Mouse (Mus musculus): Measurements from ENCODE around the gene Asic1. TPM values are rescaled to one million over a fixed set of nuclear protein-coding genes. Genes with fewer than 3 reads are reported as not detected.

Gene Asic1
- not detected in 2 replicates for total RNA-seq (2015; ENCODE audit: low replicate concordance)
- total RNA-seq (2017; ENCODE audit: low replicate concordance) = not detected in 2 replicates

- ATAC-seq (replicated peaks; ENCODE audit: low FRiP score, poor library complexity, severe bottlenecking) = no peak
Measured at GRCm38 (mm10) chr15:99670154-99670821, at the start of gene Asic1. Gene Asic1 (plus strand): TSS chr15:99670368.

GRCm38 (mm10) chr15:99622063-99622462 lies 48.1 kb upstream of the Asic1 start:
- ATAC-seq (replicated peaks; ENCODE audit: low FRiP score, poor library complexity, severe bottlenecking) = no peak

- peak; percentile 72 for ATAC-seq (replicated peaks; ENCODE audit: low FRiP score, poor library complexity, severe bottlenecking)
Measured at GRCm38 (mm10) chr15:99631618-99632017, 38.5 kb upstream of the Asic1 start.

GRCm38 (mm10) chr15:99634702-99635101 lies 35.5 kb upstream of the Asic1 start:
- no peak for ATAC-seq (replicated peaks; ENCODE audit: low FRiP score, poor library complexity, severe bottlenecking)

- no peak for ATAC-seq (replicated peaks; ENCODE audit: low FRiP score, poor library complexity, severe bottlenecking)
Measured at GRCm38 (mm10) chr15:99637405-99638123, 32.6 kb upstream of the Asic1 start.

GRCm38 (mm10) chr15:99638124-99638485 lies 32.1 kb upstream of the Asic1 start:
- ATAC-seq (replicated peaks; ENCODE audit: low FRiP score, poor library complexity, severe bottlenecking) = no peak

- ATAC-seq (replicated peaks; ENCODE audit: low FRiP score, poor library complexity, severe bottlenecking) = no peak
Measured at GRCm38 (mm10) chr15:99642622-99643021, 27.5 kb upstream of the Asic1 start.

- ATAC-seq (replicated peaks; ENCODE audit: low FRiP score, poor library complexity, severe bottlenecking) = no peak
Measured at GRCm38 (mm10) chr15:99643832-99644231, 26.3 kb upstream of the Asic1 start.

- ATAC-seq (replicated peaks; ENCODE audit: low FRiP score, poor library complexity, severe bottlenecking) = no peak
Measured at GRCm38 (mm10) chr15:99644776-99645175, 25.4 kb upstream of the Asic1 start.

GRCm38 (mm10) chr15:99648326-99648725 lies 21.8 kb upstream of the Asic1 start:
- ATAC-seq (replicated peaks; ENCODE audit: low FRiP score, poor library complexity, severe bottlenecking) = no peak

- ATAC-seq (replicated peaks; ENCODE audit: low FRiP score, poor library complexity, severe bottlenecking) = no peak
Measured at GRCm38 (mm10) chr15:99649067-99649761, 21.0 kb upstream of the Asic1 start.

- ATAC-seq (replicated peaks; ENCODE audit: low FRiP score, poor library complexity, severe bottlenecking) = 0 out of 2 replicates have a peak, but pooled peaks have one; percentile 10
Measured at GRCm38 (mm10) chr15:99650304-99650703, 19.9 kb upstream of the Asic1 start.

GRCm38 (mm10) chr15:99651163-99651872 lies 18.9 kb upstream of the Asic1 start, which contains the start of gene Racgap1:
Gene Racgap1 (minus strand): TSS chr15:99651656.
- ATAC-seq (replicated peaks; ENCODE audit: low FRiP score, poor library complexity, severe bottlenecking) = peak; percentile 91

- ATAC-seq (replicated peaks; ENCODE audit: low FRiP score, poor library complexity, severe bottlenecking) = peak; percentile 54
Measured at GRCm38 (mm10) chr15:99651984-99652872, 17.9 kb upstream of the Asic1 start.

GRCm38 (mm10) chr15:99653291-99653690 lies 16.9 kb upstream of the Asic1 start:
- ATAC-seq (replicated peaks; ENCODE audit: low FRiP score, poor library complexity, severe bottlenecking) = no peak

- no peak for ATAC-seq (replicated peaks; ENCODE audit: low FRiP score, poor library complexity, severe bottlenecking)
Measured at GRCm38 (mm10) chr15:99653876-99654275, 16.3 kb upstream of the Asic1 start.

GRCm38 (mm10) chr15:99655956-99656355 lies 14.2 kb upstream of the Asic1 start:
- ATAC-seq (replicated peaks; ENCODE audit: low FRiP score, poor library complexity, severe bottlenecking) = no peak

GRCm38 (mm10) chr15:99658437-99658836 lies 11.7 kb upstream of the Asic1 start:
- no peak for ATAC-seq (replicated peaks; ENCODE audit: low FRiP score, poor library complexity, severe bottlenecking)

Measured in erythroid progenitor cell, adult 5-6 weeks (primary cell).